Mouse (Mus musculus) midbrain, embryonic 13.5 days (tissue): ENCODE data around the gene Tex50. TPM values are rescaled to one million over a fixed set of nuclear protein-coding genes. Genes with fewer than 3 reads are reported as not detected.
"Not testable (repeated sequence)": the region's sequence is repeated elsewhere in the genome, so short reads cannot be mapped to it uniquely, and the experiment has no call there.

Source experiments
- ATAC-seq: fragments of 200-750 bp; cut with Nextera tagmentation; 2 replicates; pipeline ENCODE4 v1.8.0; 2017; ENCODE audit warnings: mild to moderate bottlenecking, moderate TSS enrichment, moderate library complexity
- H3K27ac ChIP-seq: fragments of 300-500 bp; sonication (generic); 2 replicates; pipeline ENCODE4 v1.5.1; 2015; ENCODE audit warnings: inconsistent platforms, mild to moderate bottlenecking, moderate library complexity
- H3K27me3 ChIP-seq: fragments of 300-500 bp; sonication (generic); 2 replicates; pipeline ENCODE4 v1.6.1; 2015; ENCODE audit warnings: mild to moderate bottlenecking, inconsistent platforms
- H3K36me3 ChIP-seq: fragments of 300-500 bp; sonication (generic); 2 replicates; pipeline ENCODE4 v1.6.1; 2015; ENCODE audit warnings: mild to moderate bottlenecking, inconsistent platforms
- H3K4me1 ChIP-seq: fragments of 300-500 bp; sonication (generic); replicated peaks from 2 replicates; pipeline ENCODE4 v1.6.1; 2015; ENCODE audit warnings: inconsistent platforms
- H3K4me2 ChIP-seq: fragments of 300-500 bp; sonication (generic); replicated peaks from 2 replicates; pipeline ENCODE4 v1.6.1; 2015; ENCODE audit warnings: moderate library complexity, mild to moderate bottlenecking, inconsistent platforms
- H3K4me3 ChIP-seq: fragments of 300-500 bp; sonication (generic); replicated peaks from 2 replicates; pipeline ENCODE4 v1.5.1; 2015; ENCODE audit warnings: mild to moderate bottlenecking, inconsistent platforms
- H3K9ac ChIP-seq: fragments of 300-500 bp; sonication (generic); replicated peaks from 2 replicates; pipeline ENCODE4 v1.6.1; 2015; ENCODE audit warnings: mild to moderate bottlenecking, inconsistent platforms
- H3K9me3 ChIP-seq: fragments of 300-500 bp; sonication (generic); 2 replicates; pipeline ENCODE4 v1.6.1; 2016; ENCODE audit warnings: mild to moderate bottlenecking, inconsistent platforms
- WGBS: fragments of 180-500 bp; shearing (Covaris S2); methylation state at CpG from one replicate; pipeline ENCODE4 v1.1.7; 2015; 5-methylcytosine and 5-hydroxymethylcytosine counted together
- polyA plus RNA-seq: library from polyadenylated mRNA; unstranded; fragments of >200 nt; fragmentation: Nextera tagmentation; extraction: Ambion mirVana; gene quantifications from 2 replicates; pipeline ENCODE4 v1.2.1, GENCODE M21; 2015

Gene Tex50
- polyA plus RNA-seq = 0.55 and 0.66 TPM in 2 replicates

DNA sequence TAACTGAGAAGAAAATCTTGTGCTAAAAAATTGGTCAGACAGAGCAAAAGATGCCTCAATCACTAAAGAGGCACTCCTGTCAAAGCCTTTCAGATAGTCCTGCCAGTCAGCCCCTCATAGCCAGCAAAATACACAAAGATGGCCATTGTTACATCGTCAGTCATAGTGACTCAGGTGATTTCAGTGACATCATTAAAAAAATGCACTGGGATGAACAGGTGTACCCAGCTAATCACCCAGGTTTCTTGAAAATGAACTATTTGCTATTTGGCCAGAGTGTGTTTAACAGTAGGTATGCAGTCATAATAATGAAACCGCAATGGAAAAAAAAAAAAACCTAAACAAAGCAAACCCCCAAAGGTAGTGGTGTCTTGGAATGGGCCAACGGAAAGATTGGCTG lies at the start of gene Tex50:
TSS of gene Tex50 (minus strand) at position 101 of the 400 bp plus-strand sequence.
- Histone ChIP-seq H3K9me3 (no peaks in the 10 kb centered on the region), H3K27me3 (no peaks in the 10 kb centered on the region), H3K9ac (no peak within 1 kb of the TSS), H3K4me2 (no peak within 1 kb of the TSS), H3K36me3 (0 out of 2 replicates have a peak, but pooled peaks cover 4% of the 10 kb centered on the region), H3K4me3 (no peak within 1 kb of the TSS), H3K4me1 (no peaks in the 10 kb centered on the region), H3K27ac (no peak within 1 kb of the TSS)
- WGBS = 91% methylated on average over 3 of the region's 3 CpGs
- no peak for ATAC-seq

DNA sequence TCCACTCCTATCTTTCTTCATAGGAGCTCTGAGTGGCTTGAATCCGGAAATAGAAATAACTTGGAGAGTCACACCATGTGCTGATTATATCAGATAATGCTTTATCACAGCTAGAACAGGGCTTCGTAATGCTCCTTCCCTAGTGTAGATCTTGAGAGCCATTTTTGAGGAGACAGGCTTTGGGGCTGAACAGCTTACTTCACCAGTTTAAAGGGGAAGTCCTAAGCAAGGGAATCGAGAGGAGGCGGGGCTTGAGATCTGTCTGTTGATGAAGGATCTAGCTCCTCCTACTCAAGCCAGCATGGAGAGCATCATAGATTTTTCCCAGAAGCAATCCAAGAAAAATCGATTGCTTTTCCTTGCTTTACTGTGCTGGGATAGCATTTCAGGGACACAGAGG lies 40.7 kb upstream of the Tex50 start:
- Histone ChIP-seq H3K27me3 (no peaks in the 10 kb centered on the region), H3K4me3 (no peak overlapping the region), H3K9ac (no peak overlapping the region), H3K4me1 (peaks cover 8% of the 10 kb centered on the region; the same call in 1 of the 2 replicates), H3K4me2 (no peak overlapping the region), H3K36me3 (no peaks in the 10 kb centered on the region), H3K27ac (no peak overlapping the region), H3K9me3 (no peaks in the 10 kb centered on the region)
- WGBS = 79% methylated on average over 5 of the region's 5 CpGs
- no peak for ATAC-seq

DNA sequence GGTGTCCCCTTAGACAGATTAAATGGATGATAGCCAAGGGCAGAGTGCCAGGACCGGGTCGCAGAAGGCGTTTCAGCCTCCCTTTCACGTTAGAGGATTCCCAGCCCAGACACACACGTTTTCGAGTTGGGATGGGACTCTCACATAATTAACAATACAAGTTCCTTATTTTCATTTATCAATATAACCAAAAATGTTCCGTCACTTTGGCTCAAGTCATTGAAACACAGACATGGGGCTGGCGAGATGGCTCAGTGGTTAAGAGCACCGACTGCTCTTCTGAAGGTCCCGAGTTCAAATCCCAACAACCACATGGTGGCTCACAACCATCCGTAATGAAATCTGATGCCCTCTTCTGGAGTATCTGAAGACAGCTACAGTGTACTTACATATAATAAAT lies 37.2 kb upstream of the Tex50 start:
- H3K27me3 ChIP-seq, H3K36me3 ChIP-seq: not testable (repeated sequence)

DNA sequence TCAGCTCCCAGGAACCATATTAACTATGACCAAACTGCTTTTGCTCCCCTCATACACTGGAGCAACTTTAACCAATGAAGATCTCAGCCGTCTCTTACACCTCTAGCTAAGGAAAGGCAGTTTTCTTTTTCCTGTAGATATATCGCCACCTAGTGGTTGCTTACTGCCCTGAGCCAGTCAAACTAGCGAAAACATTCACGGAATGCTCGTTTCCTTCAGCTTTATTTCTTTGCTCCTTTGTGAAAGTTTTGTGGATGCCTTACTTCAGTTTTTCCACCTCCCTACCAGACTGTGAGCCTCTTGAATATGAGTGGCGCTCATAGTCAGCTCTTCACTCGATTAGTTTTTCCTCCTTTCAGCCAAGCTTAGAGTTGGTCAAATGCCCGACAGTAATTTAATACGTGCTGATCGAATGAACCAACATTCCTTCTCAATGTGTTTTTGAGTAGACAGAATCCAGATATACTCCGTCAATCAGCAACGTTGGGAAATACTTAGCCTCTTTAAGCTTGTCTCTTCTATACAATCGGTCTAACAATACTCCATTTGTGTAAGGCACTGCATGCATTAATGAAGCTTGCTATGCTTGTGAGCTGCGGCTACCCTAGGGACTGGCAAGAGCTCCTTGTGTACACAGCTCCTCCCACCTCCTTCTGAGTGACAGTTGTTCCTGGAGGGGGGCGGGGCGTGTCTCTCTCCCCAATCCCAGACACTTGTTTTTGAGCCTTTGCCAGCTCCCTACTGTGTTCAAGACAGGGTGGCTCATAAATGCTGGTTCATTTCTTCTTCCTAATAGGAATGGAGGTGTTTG lies 36.6 kb upstream of the Tex50 start:
- Histone ChIP-seq H3K4me2 (peak overlapping the region; percentile 63), H3K27ac (peak overlapping the region; percentile 74), H3K4me1 (peaks cover 14% of the 10 kb centered on the region; the same call in 1 of the 2 replicates), H3K27me3 (no peaks in the 10 kb centered on the region), H3K4me3 (peak overlapping the region; percentile 46), H3K9ac (peak overlapping the region; percentile 44), H3K36me3 (no peaks in the 10 kb centered on the region), H3K9me3 (no peaks in the 10 kb centered on the region)
- WGBS = under 1% methylated on average over 16 of the region's 16 CpGs
- peak; percentile 97 for ATAC-seq

More for the DNA sequence above, 37.2 kb upstream of the Tex50 start:
- H3K4me2 ChIP-seq = peak overlapping the region; percentile 63
- H3K9me3 ChIP-seq, H3K9ac ChIP-seq, ATAC-seq: not testable (repeated sequence)
- H3K27ac ChIP-seq = peak overlapping the region; percentile 74
- peaks cover 14% of the 10 kb centered on the region; the same call in 1 of the 2 replicates for H3K4me1 ChIP-seq
- WGBS = 52% methylated on average over 11 of the region's 11 CpGs
- H3K4me3 ChIP-seq = peak overlapping the region; percentile 46

DNA sequence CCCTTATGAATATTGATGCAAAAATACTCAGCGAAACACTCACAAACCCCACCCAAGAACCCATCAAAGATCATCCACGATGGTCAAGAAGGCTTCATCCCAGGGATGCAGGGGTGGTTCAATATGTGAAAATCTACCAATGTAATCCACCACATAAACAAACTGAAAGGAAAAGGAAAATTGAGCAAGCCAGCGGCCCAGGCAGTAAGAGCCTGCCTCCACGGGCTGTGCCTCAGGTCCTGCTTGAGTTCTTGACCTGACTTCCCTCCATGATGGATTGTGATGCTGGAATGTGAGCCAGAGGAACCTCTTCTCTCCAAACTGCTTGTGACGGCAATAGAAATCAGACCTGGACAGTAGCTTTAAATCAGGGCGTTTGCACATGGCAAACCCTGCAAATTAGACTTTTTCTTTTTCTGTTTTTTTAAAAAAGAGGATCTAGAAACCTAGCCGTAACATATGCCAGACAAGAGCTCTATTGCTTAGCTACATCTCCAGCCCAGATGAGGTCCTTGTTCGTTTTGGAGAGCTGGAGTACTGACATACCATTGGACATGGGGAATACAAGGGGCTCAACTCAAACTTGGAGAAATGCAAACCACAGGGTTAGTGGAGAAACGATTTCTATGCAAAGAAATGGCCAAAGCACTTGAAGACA lies 31.3 kb upstream of the Tex50 start:
- no peaks in the 10 kb centered on the region for H3K27me3 ChIP-seq
- no peak for ATAC-seq
- H3K9ac ChIP-seq = no peak overlapping the region
- no peak overlapping the region for H3K27ac ChIP-seq
- no peaks in the 10 kb centered on the region for H3K36me3 ChIP-seq
- no peak overlapping the region for H3K4me2 ChIP-seq
- 82% methylated on average over 9 of the region's 9 CpGs for WGBS
- H3K4me3 ChIP-seq = no peak overlapping the region
- H3K4me1 ChIP-seq = 0 out of 2 replicates have a peak, but pooled peaks cover 10% of the 10 kb centered on the region
- H3K9me3 ChIP-seq = no peaks in the 10 kb centered on the region

DNA sequence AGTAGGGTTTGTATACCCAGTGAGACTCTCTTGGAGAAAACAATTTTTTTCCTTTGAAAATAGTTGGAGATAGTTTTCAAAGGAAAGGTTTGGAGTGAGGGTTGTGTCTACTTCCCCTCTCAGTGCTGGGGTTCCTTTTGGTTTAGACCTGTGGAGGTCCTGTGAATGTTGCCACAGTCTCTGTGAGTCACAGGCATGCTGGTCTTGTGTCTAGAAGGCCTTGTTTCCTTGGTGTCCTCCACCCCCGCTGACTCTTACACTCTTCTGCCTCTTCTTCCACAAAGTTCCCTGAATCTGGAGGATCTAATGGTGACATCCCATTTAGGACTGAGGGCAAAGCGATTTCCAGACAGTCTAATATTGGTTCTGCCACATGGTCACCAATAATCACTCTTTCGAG lies 26.3 kb upstream of the Tex50 start:
- Histone ChIP-seq H3K36me3 (no peaks in the 10 kb centered on the region), H3K27ac (no peak overlapping the region), H3K4me3 (no peak overlapping the region), H3K4me1 (no peaks in the 10 kb centered on the region), H3K9me3 (no peaks in the 10 kb centered on the region), H3K27me3 (no peaks in the 10 kb centered on the region), H3K4me2 (no peak overlapping the region), H3K9ac (no peak overlapping the region)
- no peak for ATAC-seq
- WGBS = 95% methylated on average over 3 of the region's 3 CpGs

DNA sequence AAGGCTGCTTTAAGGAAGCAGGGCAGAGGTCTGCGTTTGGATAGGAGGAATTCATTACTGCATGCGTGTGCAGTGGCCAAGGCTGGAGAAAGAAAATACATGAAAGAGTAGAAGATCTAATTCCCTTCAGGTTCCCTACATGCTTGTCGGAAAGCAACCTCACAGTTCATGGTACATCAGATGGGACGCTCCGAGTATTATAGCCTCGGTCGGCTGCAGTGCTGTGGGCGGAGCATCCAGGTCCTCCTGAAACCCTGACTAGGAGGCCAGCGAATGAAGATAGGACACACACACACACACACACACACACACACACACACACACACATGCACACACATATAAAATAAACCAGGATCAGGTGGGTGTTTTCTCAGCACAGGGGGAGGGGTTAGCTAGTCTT lies 24.6 kb upstream of the Tex50 start:
- H3K9ac ChIP-seq = no peak overlapping the region
- H3K4me1 ChIP-seq = no peaks in the 10 kb centered on the region
- no peak overlapping the region for H3K4me2 ChIP-seq
- H3K36me3 ChIP-seq = no peaks in the 10 kb centered on the region
- ATAC-seq = 0 out of 2 replicates have a peak, but pooled peaks have one; percentile 34
- H3K4me3 ChIP-seq = no peak overlapping the region
- H3K27ac ChIP-seq = no peak overlapping the region
- WGBS = 86% methylated on average over 9 of the region's 9 CpGs
- no peaks in the 10 kb centered on the region for H3K9me3 ChIP-seq
- no peaks in the 10 kb centered on the region for H3K27me3 ChIP-seq

DNA sequence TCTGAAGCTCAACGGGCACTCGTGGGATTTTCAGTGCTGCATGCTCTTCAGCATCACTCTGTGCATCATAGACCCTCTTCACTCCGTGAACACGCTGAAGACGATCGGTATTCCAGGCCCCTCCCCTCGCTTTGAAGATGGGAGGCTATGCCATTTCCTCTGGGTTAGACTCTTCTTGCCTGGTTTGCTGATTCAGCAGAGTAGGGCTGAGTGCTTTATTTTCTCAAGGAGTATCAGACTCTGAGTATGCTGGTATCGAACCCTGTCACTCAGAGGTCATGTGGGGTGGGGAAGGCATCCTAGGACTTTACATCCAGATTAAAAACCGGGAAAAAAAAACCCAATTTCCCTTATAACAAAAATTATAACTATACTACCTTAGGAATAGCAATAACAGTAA lies 23.3 kb upstream of the Tex50 start:
- Histone ChIP-seq H3K27me3 (no peaks in the 10 kb centered on the region), H3K9me3 (no peaks in the 10 kb centered on the region), H3K4me3 (no peak overlapping the region), H3K9ac (no peak overlapping the region), H3K27ac (no peak overlapping the region), H3K4me2 (no peak overlapping the region), H3K4me1 (no peaks in the 10 kb centered on the region), H3K36me3 (no peaks in the 10 kb centered on the region)
- WGBS = 84% methylated on average over 9 of the region's 9 CpGs
- no peak for ATAC-seq

DNA sequence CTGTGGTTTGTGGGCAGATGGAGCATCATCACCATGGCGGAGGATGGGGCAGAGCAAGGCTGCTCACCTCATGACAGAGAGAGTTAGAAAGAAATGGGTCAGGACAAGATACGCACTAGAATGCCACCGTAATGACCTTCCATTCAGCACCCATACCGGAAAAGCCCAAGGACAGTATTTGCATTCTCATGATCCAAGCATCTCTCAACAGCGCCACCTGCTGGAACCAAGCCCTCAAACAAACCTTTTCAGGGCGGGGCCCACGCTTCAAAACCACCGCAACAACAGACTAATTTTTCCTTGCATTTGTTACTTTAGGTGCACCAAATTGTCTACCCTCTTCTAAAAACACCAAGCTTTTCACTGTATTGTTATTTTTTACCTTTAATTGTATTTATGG lies 21.6 kb upstream of the Tex50 start:
- H3K4me2 ChIP-seq = no peak overlapping the region
- no peaks in the 10 kb centered on the region for H3K9me3 ChIP-seq
- no peaks in the 10 kb centered on the region for H3K4me1 ChIP-seq
- WGBS = 51% methylated on average over 8 of the region's 8 CpGs
- no peak overlapping the region for H3K27ac ChIP-seq
- H3K9ac ChIP-seq = no peak overlapping the region
- ATAC-seq = no peak
- H3K36me3 ChIP-seq = no peaks in the 10 kb centered on the region
- no peaks in the 10 kb centered on the region for H3K27me3 ChIP-seq
- no peak overlapping the region for H3K4me3 ChIP-seq

DNA sequence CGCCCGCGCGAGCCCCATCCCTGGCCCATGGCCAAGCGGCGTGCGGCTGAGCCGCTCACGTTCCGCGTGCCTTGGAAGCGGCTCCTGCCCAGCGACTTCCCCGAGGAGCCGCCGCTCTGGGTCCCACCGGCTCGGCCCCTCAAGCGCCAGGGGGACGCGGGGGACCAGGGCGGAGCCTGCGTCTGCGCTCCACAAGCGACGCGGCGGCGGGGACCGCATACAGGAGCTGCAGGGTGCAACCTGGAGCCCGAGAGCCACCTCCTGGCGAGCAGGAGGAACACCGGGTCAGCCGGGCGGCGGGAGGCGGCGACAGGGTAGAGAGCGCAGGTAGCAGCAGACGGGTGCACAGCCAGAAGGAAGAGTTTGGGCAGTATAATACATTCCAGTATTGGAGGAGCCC lies 11.5 kb upstream of the Tex50 start:
- Histone ChIP-seq H3K9me3 (no peaks in the 10 kb centered on the region), H3K27ac (no peak overlapping the region), H3K36me3 (no peaks in the 10 kb centered on the region), H3K4me2 (peak overlapping the region; percentile 74), H3K4me3 (peak overlapping the region; percentile 52), H3K27me3 (peaks cover 27% of the 10 kb centered on the region), H3K4me1 (peaks cover 3% of the 10 kb centered on the region; the same call in 1 of the 2 replicates), H3K9ac (peak overlapping the region; percentile 71)
- WGBS = 2% methylated on average over 40 of the region's 40 CpGs
- peak; percentile 97 for ATAC-seq

DNA sequence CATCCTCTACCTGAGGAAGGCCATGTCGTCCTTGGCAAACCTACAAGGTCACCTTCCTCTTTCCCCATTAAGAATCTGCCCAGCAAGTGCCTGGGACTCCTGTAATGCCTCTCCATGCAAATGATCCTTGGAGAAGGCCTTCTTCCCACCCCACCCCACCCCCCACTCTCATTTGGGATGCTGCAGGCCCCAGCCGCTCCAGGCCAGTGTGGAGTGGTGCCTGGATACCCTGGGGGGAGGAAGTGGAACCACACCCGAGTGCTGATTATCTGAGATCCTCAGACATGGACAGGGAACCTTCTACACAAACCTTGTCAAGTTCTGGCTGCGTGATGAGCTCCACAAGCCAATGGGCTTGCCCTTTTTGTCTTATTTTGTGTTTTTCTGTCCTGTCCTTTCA lies 1.2 kb upstream of the Tex50 start:
- ATAC-seq = no peak
- no peak overlapping the region for H3K4me3 ChIP-seq
- 65% methylated on average over 4 of the region's 4 CpGs for WGBS
- no peaks in the 10 kb centered on the region for H3K9me3 ChIP-seq
- no peaks in the 10 kb centered on the region for H3K27me3 ChIP-seq
- H3K4me2 ChIP-seq = no peak overlapping the region
- no peak overlapping the region for H3K27ac ChIP-seq
- 0 out of 2 replicates have a peak, but pooled peaks cover 4% of the 10 kb centered on the region for H3K36me3 ChIP-seq
- no peak overlapping the region for H3K9ac ChIP-seq
- H3K4me1 ChIP-seq = no peaks in the 10 kb centered on the region

DNA sequence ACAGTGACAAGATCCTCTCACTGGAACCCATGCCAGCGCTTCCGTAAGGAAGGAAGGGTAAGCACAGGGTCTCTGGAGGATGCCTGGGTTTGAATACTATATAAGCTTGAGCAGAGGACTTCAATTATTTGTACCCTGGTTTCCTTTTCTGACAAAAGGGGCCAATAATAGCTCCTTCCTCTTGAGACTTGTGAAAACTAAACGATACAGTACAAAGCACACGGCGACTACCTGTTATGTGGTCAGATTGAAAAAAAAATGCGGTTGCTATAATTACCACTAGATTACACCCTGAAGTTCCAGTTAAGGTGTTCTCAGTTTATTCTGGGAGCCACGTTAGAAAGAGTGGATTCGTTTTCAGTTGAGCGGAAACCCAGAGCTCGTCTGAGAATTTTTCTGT lies 2.6 kb downstream of the Tex50 start:
- Histone ChIP-seq H3K9ac (no peak overlapping the region), H3K36me3 (no peaks in the 10 kb centered on the region), H3K4me3 (no peak overlapping the region), H3K4me1 (no peaks in the 10 kb centered on the region), H3K27ac (no peak overlapping the region), H3K4me2 (no peak overlapping the region), H3K27me3 (no peaks in the 10 kb centered on the region), H3K9me3 (no peaks in the 10 kb centered on the region)
- no peak for ATAC-seq
- 87% methylated on average over 10 of the region's 10 CpGs for WGBS
